Mouse (Mus musculus) liver, embryonic 14.5 days (tissue): ENCODE measurements around the gene Gemin6. TPM values are rescaled to one million over a fixed set of nuclear protein-coding genes. Genes with fewer than 3 reads are reported as not detected.
"Not testable (repeated sequence)": the region's sequence is repeated elsewhere in the genome, so short reads cannot be mapped to it uniquely, and the experiment has no call there.

Experiments used
- ATAC-seq: fragments of 200-750 bp; cut with Nextera tagmentation; 2 replicates; pipeline ENCODE4 v1.8.0; 2017; ENCODE audit warnings: moderate number of reproducible peaks, mild to moderate bottlenecking, moderate library complexity; ENCODE audit not compliant: insufficient read depth
- DNase-seq, 3 experiments: peaks; one replicate each; pipeline ENCODE4 v3.0.0-alpha.2; 2012 to 2013; ENCODE audit warnings: low read depth in 3 of 3, low spot score in 3 of 3
- H3K27ac ChIP-seq: fragments of 300-500 bp; sonication (generic); 2 replicates; pipeline ENCODE4 v1.5.1; 2014; ENCODE audit warnings: moderate library complexity, mild to moderate bottlenecking, control low read depth, inconsistent platforms
- H3K27me3 ChIP-seq: fragments of 300-500 bp; sonication (generic); 2 replicates; pipeline ENCODE4 v1.6.1; 2014; ENCODE audit warnings: mild to moderate bottlenecking, low read length, moderate library complexity; ENCODE audit not compliant: control insufficient read depth, insufficient read depth
- H3K36me3 ChIP-seq: fragments of 300-500 bp; sonication (generic); replicated peaks from 2 replicates; pipeline ENCODE4 v1.6.1; 2014; ENCODE audit warnings: low read depth; ENCODE audit not compliant: control insufficient read depth, insufficient read depth
- H3K4me1 ChIP-seq, 2 experiments: fragments of 200-500 bp in 1 of 2; fragments of 300-500 bp in 1 of 2; sonication (generic) in 1 of 2; replicated peaks; 2 replicates each; pipeline ENCODE4 v1.6.1; 2012 to 2014; ENCODE audit warnings: antibody characterized with exemption in 1 of 2, inconsistent platforms in 1 of 2, low read length in 1 of 2; ENCODE audit not compliant: control insufficient read depth in 2 of 2, insufficient read depth in 2 of 2
- H3K4me2 ChIP-seq: fragments of 300-500 bp; sonication (generic); 2 replicates; pipeline ENCODE4 v1.6.1; 2014; ENCODE audit warnings: low read depth, mild to moderate bottlenecking, control low read depth, moderate library complexity
- H3K4me3 ChIP-seq, 2 experiments: fragments of 200-500 bp in 1 of 2; fragments of 300-500 bp in 1 of 2; sonication (generic) in 1 of 2; 2 replicates each; pipeline ENCODE4 v1.5.1; 2012 to 2014; ENCODE audit warnings: low read depth in 2 of 2, low read length in 2 of 2, mild to moderate bottlenecking in 2 of 2, control low read depth in 1 of 2, inconsistent platforms in 1 of 2, moderate library complexity in 1 of 2; ENCODE audit not compliant: insufficient read depth in 1 of 2
- H3K9ac ChIP-seq: fragments of 300-500 bp; sonication (generic); replicated peaks from 2 replicates; pipeline ENCODE4 v1.6.1; 2014; ENCODE audit warnings: mild to moderate bottlenecking, control low read depth, moderate library complexity
- H3K9me3 ChIP-seq: fragments of 300-500 bp; sonication (generic); 2 replicates; pipeline ENCODE4 v1.6.1; 2016; ENCODE audit warnings: low read length, mixed read lengths; ENCODE audit not compliant: control insufficient read depth
- CTCF ChIP-seq: IDR thresholded peaks from 2 replicates; pipeline ENCODE4 v1.5.1; 2016; ENCODE audit warnings: antibody characterized with exemption, low read depth, control low read depth
- EP300 ChIP-seq: IDR thresholded peaks from 2 replicates; pipeline ENCODE4 v1.6.1; 2016; ENCODE audit warnings: antibody characterized with exemption, low read depth
- WGBS: fragments of 180-500 bp; shearing (Covaris S2); extraction: QIAGEN DNeasy Blood & Tissue Kit; methylation state at CpG from one replicate; pipeline ENCODE4 v1.1.7; 2014; ENCODE audit not compliant: insufficient replicate concordance; 5-methylcytosine and 5-hydroxymethylcytosine counted together
- polyA plus RNA-seq, 2 experiments: library from polyadenylated mRNA; depleted of rRNA in 1 of 2; stranded (reverse) in 1 of 2; unstranded in 1 of 2; fragments of >200 nt; fragmentation: Nextera tagmentation in 1 of 2; extraction: Ambion mirVana in 1 of 2; gene quantifications; 2 replicates each; pipeline versions ENCODE4 v1.2.1 to v1.2.3; 2012 to 2014

The Gemin6 gene
- 8.6 and 16.2 TPM in 2 replicates for polyA plus RNA-seq (2012; rRNA removed)
- polyA plus RNA-seq (2014; fragmentation: Nextera tagmentation; extraction: Ambion mirVana) = 33.6 and 35.7 TPM in 2 replicates

DNA sequence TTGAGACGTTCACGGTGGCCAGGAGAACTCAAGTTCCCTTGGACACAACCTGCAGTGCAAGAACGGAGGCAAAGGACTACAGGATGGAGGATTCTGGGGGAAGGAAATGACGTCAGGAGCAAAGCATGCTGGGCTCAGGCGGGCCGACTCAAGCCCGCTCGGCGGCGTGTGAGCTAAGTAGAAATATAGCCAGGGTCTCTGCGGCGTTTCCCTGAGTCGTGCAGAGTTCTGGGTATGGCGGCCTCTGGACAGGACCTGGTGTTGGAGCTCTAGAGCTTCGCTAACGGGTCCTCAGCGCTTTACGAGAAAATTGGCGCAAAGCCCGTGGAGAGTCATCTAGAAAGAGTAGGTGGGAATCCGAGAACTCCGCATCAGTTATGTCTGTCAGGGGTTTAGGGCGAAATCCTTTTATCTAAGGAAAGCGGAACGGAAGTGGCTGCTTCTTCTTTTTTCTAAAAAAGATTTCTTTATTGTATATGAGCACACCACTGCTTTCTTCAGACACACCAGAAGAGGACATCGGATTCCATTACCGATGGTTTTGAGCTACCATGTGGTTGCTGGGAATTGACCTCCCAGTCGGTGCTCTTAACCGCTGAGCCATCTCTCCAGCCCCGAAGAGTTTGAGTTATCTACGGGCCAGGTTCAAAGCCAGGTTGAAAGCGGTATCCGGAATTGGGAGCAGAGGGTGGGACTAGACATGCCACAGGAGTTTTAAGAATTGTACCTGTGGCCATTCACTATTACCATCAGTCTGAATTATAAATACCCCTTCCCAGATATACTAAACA lies at the start of gene Gemin6:
Gene Gemin6 (plus strand): TSS at position 116 of the 791 bp plus-strand sequence.
- peak within 1 kb of the TSS; percentile 79 for H3K27ac ChIP-seq
- H3K9ac ChIP-seq = peak within 1 kb of the TSS; percentile 87
- H3K4me2 ChIP-seq = peak within 1 kb of the TSS; percentile 82
- DNase-seq (peak; percentile 79 to 83 (median 79)), ATAC-seq (peak; percentile 97)
- H3K36me3 ChIP-seq = no peaks in the 10 kb centered on the region; the same call in none of the 2 replicates
- WGBS = under 1% methylated on average over 33 of the region's 33 CpGs
- H3K9me3 ChIP-seq = no peaks in the 10 kb centered on the region
- H3K27me3 ChIP-seq = no peaks in the 10 kb centered on the region
- H3K4me3 ChIP-seq = peak within 1 kb of the TSS; percentile 75 to 87
- peaks cover 7 to 8% of the 10 kb centered on the region in 2 experiments; a peak in 3 of 4 replicates for H3K4me1 ChIP-seq
- no peak for TF ChIP-seq EP300
- peak; percentile 15; the same call in 1 of the 2 replicates for TF ChIP-seq CTCF

DNA sequence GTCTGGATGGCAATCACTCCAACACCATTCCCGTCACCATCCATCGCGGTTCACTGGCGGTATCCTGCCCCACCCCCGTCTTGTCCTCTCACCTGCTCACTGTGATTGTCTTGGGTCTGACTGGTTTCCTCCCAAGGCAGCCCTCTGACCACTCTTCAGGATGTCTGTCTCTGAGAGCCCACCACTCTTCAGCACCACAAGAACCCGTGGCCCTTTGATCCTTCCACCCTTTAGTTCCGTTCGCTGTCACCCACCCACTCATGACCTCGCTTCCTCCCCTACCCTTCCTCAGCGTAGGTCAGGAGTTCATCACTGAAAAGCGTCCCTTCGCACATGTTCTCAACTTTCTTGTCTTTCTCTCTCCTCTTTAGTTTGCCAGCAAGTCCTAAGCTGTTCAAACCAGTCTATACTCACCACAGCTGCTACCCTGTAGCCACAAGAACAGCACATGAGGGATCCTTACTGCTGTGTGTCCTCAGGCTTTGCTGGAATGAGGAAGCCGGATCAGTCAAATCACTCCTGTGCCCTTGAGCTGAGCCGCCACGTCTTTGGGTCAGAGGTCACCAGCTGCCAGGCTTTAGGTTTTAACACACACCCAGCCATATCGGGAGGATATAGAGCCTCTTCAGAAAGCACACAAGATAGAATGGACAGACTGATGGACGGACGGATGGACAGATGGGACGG lies 49.4 kb upstream of the Gemin6 start:
- no peak overlapping the region for H3K4me2 ChIP-seq
- 58% methylated on average over 19 of the region's 19 CpGs for WGBS
- TF ChIP-seq EP300 (no peak), CTCF (no peak)
- H3K27ac ChIP-seq = no peak overlapping the region
- DNase-seq = no peak
- H3K9ac ChIP-seq = no peak overlapping the region
- H3K4me1 ChIP-seq = no peaks in the 10 kb centered on the region; a peak in 1 of 4 replicates
- H3K36me3 ChIP-seq = no peaks in the 10 kb centered on the region
- H3K4me3 ChIP-seq = no peak overlapping the region
- H3K9me3 ChIP-seq = no peaks in the 10 kb centered on the region
- 0 out of 2 replicates have a peak, but pooled peaks have one; percentile 28 for ATAC-seq
- no peaks in the 10 kb centered on the region for H3K27me3 ChIP-seq

DNA sequence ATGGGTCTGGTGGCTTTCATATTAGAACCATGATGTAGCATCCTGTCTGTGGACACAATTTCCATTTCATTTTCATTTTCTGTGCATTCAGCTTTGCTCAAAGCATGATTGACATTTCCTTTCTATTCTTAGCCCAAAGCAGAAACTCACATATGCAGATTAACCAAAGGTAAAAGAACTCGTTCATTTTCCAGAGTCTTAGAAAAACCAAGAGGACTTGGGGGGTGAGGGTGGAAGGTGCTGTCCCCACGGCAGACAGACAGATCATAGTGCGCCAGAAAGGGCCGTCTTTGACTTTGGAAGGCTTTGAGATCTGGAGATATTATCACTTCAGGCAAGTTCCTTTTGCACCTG lies 48.9 kb upstream of the Gemin6 start:
- Histone ChIP-seq H3K9ac (no peak overlapping the region), H3K9me3 (no peaks in the 10 kb centered on the region), H3K4me1 (no peaks in the 10 kb centered on the region; a peak in 1 of 4 replicates), H3K4me2 (no peak overlapping the region), H3K4me3 (no peak overlapping the region), H3K36me3 (no peaks in the 10 kb centered on the region), H3K27me3 (no peaks in the 10 kb centered on the region), H3K27ac (no peak overlapping the region)
- 44% methylated on average over 4 of the region's 4 CpGs for WGBS
- DNase-seq (no peak), ATAC-seq (no peak)
- no peak for TF ChIP-seq EP300
- TF ChIP-seq CTCF = no peak

DNA sequence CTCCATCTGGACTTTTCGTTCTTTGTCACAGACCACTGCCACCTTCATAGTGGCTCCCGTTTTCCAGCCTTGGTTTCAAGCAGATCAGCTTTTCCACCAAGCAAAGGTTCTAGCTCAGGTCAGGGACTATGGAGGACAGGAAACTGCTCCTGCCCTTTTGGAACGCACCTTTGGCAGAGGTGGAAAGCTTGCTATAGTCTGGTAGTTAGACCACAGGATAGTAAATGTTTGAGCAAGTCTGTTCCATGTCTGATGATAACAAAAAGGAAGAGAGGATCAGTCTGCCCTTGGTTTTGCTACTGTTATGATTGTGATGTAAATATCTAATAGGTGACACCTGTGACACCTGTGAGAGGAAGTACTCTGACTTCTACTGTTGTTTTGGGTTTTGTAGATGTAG lies 48.3 kb upstream of the Gemin6 start:
- Histone ChIP-seq H3K9ac (no peak overlapping the region), H3K27ac (no peak overlapping the region), H3K36me3 (no peaks in the 10 kb centered on the region), H3K4me1 (no peaks in the 10 kb centered on the region; a peak in 1 of 4 replicates), H3K27me3 (no peaks in the 10 kb centered on the region), H3K4me3 (no peak overlapping the region), H3K4me2 (no peak overlapping the region), H3K9me3 (no peaks in the 10 kb centered on the region)
- 62% methylated on average over 3 of the region's 3 CpGs for WGBS
- DNase-seq (no peak), ATAC-seq (no peak)
- no peak for TF ChIP-seq CTCF
- no peak for TF ChIP-seq EP300

DNA sequence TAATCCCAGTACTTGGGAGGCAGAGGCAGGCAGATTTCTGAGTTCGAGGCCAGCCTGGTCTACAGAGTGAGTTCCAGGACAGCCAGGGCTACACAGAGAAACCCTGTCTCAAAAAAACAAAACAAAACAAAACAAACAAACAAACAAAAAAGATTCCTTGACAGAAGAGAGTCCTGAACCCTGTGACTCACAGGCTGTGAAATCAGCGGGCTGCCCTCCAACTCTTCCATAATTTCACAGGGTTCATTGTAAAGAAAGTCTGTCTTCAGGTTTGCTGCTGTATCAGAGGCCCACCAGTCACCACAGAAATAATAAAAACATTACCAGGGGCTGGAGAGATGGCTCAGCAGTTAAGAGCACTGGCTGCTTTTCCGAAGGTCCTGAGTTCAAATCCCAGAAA lies 45.4 kb upstream of the Gemin6 start:
- not testable (repeated sequence) for H3K27ac ChIP-seq, H3K4me2 ChIP-seq, H3K4me3 ChIP-seq, H3K36me3 ChIP-seq, ATAC-seq, H3K9me3 ChIP-seq, H3K4me1 ChIP-seq, H3K27me3 ChIP-seq, H3K9ac ChIP-seq, DNase-seq
- WGBS = 83% methylated on average over 3 of the region's 3 CpGs
